Mouse (Mus musculus) liver, embryonic 11.5 days (tissue): ENCODE measurements at regions not wholly inside any gene's neighbourhood (a gene's known extent, or its start where the extent isn't known, plus 50 kb on each side); places are given as distances from the start of the nearest gene placed in this dataset.
A peak's percentile ranks its signal among the peaks of the same experiment; 100 is the strongest.

ENCODE experiments used
- ATAC-seq: fragments of 200-750 bp; cut with Nextera tagmentation; replicated peaks from 2 replicates; pipeline ENCODE4 v1.8.0; 2017; ENCODE audit warnings: moderate number of reproducible peaks, mild to moderate bottlenecking, moderate TSS enrichment, moderate library complexity; ENCODE audit not compliant: low FRiP score
- DNase-seq: peaks from one replicate; pipeline ENCODE4 v3.0.0-alpha.2; 2017; ENCODE audit warnings: low spot score
- H3K27ac ChIP-seq: fragments of 300-500 bp; sonication (generic); 2 replicates; pipeline ENCODE4 v1.5.1; 2014; ENCODE audit warnings: mild to moderate bottlenecking, low read depth, low read length, control low read depth
- H3K27me3 ChIP-seq: fragments of 300-500 bp; sonication (generic); replicated peaks from 2 replicates; pipeline ENCODE4 v1.6.1; 2014; ENCODE audit warnings: low read length, mixed read lengths; ENCODE audit not compliant: control insufficient read depth, insufficient read depth
- H3K36me3 ChIP-seq: fragments of 300-500 bp; sonication (generic); 2 replicates; pipeline ENCODE4 v1.6.1; 2014; ENCODE audit warnings: mild to moderate bottlenecking, low read length, moderate library complexity, mixed read lengths; ENCODE audit not compliant: control insufficient read depth, insufficient read depth
- H3K4me1 ChIP-seq: fragments of 300-500 bp; sonication (generic); replicated peaks from 2 replicates; pipeline ENCODE4 v1.6.1; 2014; ENCODE audit warnings: low read length, mixed read lengths; ENCODE audit not compliant: control insufficient read depth, insufficient read depth
- H3K4me2 ChIP-seq: fragments of 300-500 bp; sonication (generic); 2 replicates; pipeline ENCODE4 v1.6.1; 2014; ENCODE audit warnings: mild to moderate bottlenecking, control low read depth, moderate library complexity
- H3K4me3 ChIP-seq: fragments of 300-500 bp; sonication (generic); 2 replicates; pipeline ENCODE4 v1.5.1; 2014; ENCODE audit warnings: low read depth, low read length, control low read depth
- H3K9ac ChIP-seq: fragments of 300-500 bp; sonication (generic); 2 replicates; pipeline ENCODE4 v1.6.1; 2014; ENCODE audit warnings: low read depth, low read length, control low read depth
- H3K9me3 ChIP-seq: fragments of 300-500 bp; sonication (generic); 2 replicates; pipeline ENCODE4 v1.6.1; 2016; ENCODE audit warnings: low read length, inconsistent platforms, mixed read lengths; ENCODE audit not compliant: control insufficient read depth
- WGBS: fragments of 180-500 bp; shearing (Covaris S2); extraction: QIAGEN DNeasy Blood & Tissue Kit; methylation state at CpG from one replicate; pipeline ENCODE4 v1.1.7; 2014; 5-methylcytosine and 5-hydroxymethylcytosine counted together

- no peaks in the 10 kb centered on the region for H3K9me3 ChIP-seq
- H3K36me3 ChIP-seq, result no peaks in the 10 kb centered on the region
- no peak for ATAC-seq
- no peak overlapping the region for H3K27ac ChIP-seq
- WGBS, result 84% methylated on average over 4 of the region's 4 CpGs
- H3K4me1 ChIP-seq, result no peaks in the 10 kb centered on the region
- H3K9ac ChIP-seq, result no peak overlapping the region
- no peak overlapping the region for H3K4me3 ChIP-seq
- no peak for DNase-seq
- H3K4me2 ChIP-seq, result no peak overlapping the region
- no peaks in the 10 kb centered on the region for H3K27me3 ChIP-seq
Measured at GRCm38 (mm10) chr3:137129967-137130366, 210.9 kb upstream of the Emcn start.

- H3K4me3 ChIP-seq, result no peak overlapping the region
- no peak overlapping the region for H3K27ac ChIP-seq
- no peaks in the 10 kb centered on the region for H3K27me3 ChIP-seq
- H3K9me3 ChIP-seq, result no peaks in the 10 kb centered on the region
- H3K4me1 ChIP-seq, result no peaks in the 10 kb centered on the region
- ATAC-seq (no peak), DNase-seq (no peak)
- H3K36me3 ChIP-seq, result no peaks in the 10 kb centered on the region
- no peak overlapping the region for H3K9ac ChIP-seq
- 61% methylated on average over 3 of the region's 3 CpGs for WGBS
- no peak overlapping the region for H3K4me2 ChIP-seq
Measured at GRCm38 (mm10) chr3:137142041-137142440, 198.8 kb upstream of the Emcn start.

GRCm38 (mm10) chr3:137146062-137146461, 194.8 kb upstream of the Emcn start:
- Histone ChIP-seq H3K27ac (no peak overlapping the region), H3K4me3 (no peak overlapping the region), H3K9ac (no peak overlapping the region), H3K4me1 (no peaks in the 10 kb centered on the region), H3K36me3 (no peaks in the 10 kb centered on the region), H3K27me3 (no peaks in the 10 kb centered on the region), H3K4me2 (no peak overlapping the region), H3K9me3 (no peaks in the 10 kb centered on the region)
- ATAC-seq (no peak), DNase-seq (no peak)

- no peaks in the 10 kb centered on the region for H3K9me3 ChIP-seq
- no peaks in the 10 kb centered on the region for H3K36me3 ChIP-seq
- H3K27ac ChIP-seq, result no peak overlapping the region
- ATAC-seq (no peak), DNase-seq (no peak)
- no peak overlapping the region for H3K4me3 ChIP-seq
- no peak overlapping the region for H3K4me2 ChIP-seq
- H3K27me3 ChIP-seq, result no peaks in the 10 kb centered on the region
- WGBS, result 79% methylated on average over 5 of the region's 5 CpGs
- H3K9ac ChIP-seq, result no peak overlapping the region
- no peaks in the 10 kb centered on the region for H3K4me1 ChIP-seq
Measured at GRCm38 (mm10) chr3:137147405-137147804, 193.5 kb upstream of the Emcn start.

GRCm38 (mm10) chr3:137150414-137151010, 190.4 kb upstream of the Emcn start:
- peak; percentile 63; the same call in 1 of the 2 replicates for ATAC-seq
- no peak overlapping the region for H3K9ac ChIP-seq
- no peaks in the 10 kb centered on the region for H3K4me1 ChIP-seq
- no peaks in the 10 kb centered on the region for H3K9me3 ChIP-seq
- no peaks in the 10 kb centered on the region for H3K36me3 ChIP-seq
- DNase-seq, result peak; percentile 33
- H3K4me3 ChIP-seq, result no peak overlapping the region
- H3K4me2 ChIP-seq, result no peak overlapping the region
- no peaks in the 10 kb centered on the region for H3K27me3 ChIP-seq
- no peak overlapping the region for H3K27ac ChIP-seq
- WGBS, result 46% methylated on average over 14 of the region's 14 CpGs

- no peaks in the 10 kb centered on the region for H3K9me3 ChIP-seq
- DNase-seq, result no peak
- no peak overlapping the region for H3K27ac ChIP-seq
- H3K4me2 ChIP-seq, result no peak overlapping the region
- WGBS, result 67% methylated on average over 1 of the region's 1 CpGs
- H3K4me3 ChIP-seq, result no peak overlapping the region
- H3K27me3 ChIP-seq, result no peaks in the 10 kb centered on the region
- H3K4me1 ChIP-seq, result no peaks in the 10 kb centered on the region
- no peak overlapping the region for H3K9ac ChIP-seq
- H3K36me3 ChIP-seq, result no peaks in the 10 kb centered on the region
- no peak for ATAC-seq
Measured at GRCm38 (mm10) chr3:137151431-137151830, 189.4 kb upstream of the Emcn start.

- 49% methylated on average over 6 of the region's 6 CpGs for WGBS
- no peak for ATAC-seq
- no peaks in the 10 kb centered on the region for H3K36me3 ChIP-seq
- no peak for DNase-seq
- H3K9ac ChIP-seq, result no peak overlapping the region
- no peaks in the 10 kb centered on the region for H3K27me3 ChIP-seq
- H3K9me3 ChIP-seq, result no peaks in the 10 kb centered on the region
- H3K4me2 ChIP-seq, result no peak overlapping the region
- H3K27ac ChIP-seq, result no peak overlapping the region
- H3K4me3 ChIP-seq, result no peak overlapping the region
- no peaks in the 10 kb centered on the region for H3K4me1 ChIP-seq
Measured at GRCm38 (mm10) chr3:137153234-137153633, 187.6 kb upstream of the Emcn start.

GRCm38 (mm10) chr3:137154200-137155042, 186.4 kb upstream of the Emcn start:
- no peak for DNase-seq
- no peaks in the 10 kb centered on the region for H3K9me3 ChIP-seq
- no peak for ATAC-seq
- 81% methylated on average over 9 of the region's 9 CpGs for WGBS
- no peak overlapping the region for H3K4me2 ChIP-seq
- H3K27me3 ChIP-seq, result no peaks in the 10 kb centered on the region
- no peak overlapping the region for H3K4me3 ChIP-seq
- no peak overlapping the region for H3K27ac ChIP-seq
- H3K36me3 ChIP-seq, result no peaks in the 10 kb centered on the region
- no peaks in the 10 kb centered on the region for H3K4me1 ChIP-seq
- no peak overlapping the region for H3K9ac ChIP-seq

GRCm38 (mm10) chr3:137155043-137155404, 185.8 kb upstream of the Emcn start:
- Histone ChIP-seq H3K36me3 (no peaks in the 10 kb centered on the region), H3K9me3 (no peaks in the 10 kb centered on the region), H3K4me2 (no peak overlapping the region), H3K9ac (no peak overlapping the region), H3K27ac (no peak overlapping the region), H3K4me3 (no peak overlapping the region), H3K4me1 (no peaks in the 10 kb centered on the region), H3K27me3 (no peaks in the 10 kb centered on the region)
- DNase-seq (no peak), ATAC-seq (no peak)
- WGBS, result 70% methylated on average over 3 of the region's 3 CpGs
